Mouse (Mus musculus) adipocyte (in vitro differentiated cells): ENCODE results near the gene Fntb.
A peak's percentile ranks its signal among the peaks of the same experiment; 100 is the strongest.

Experiments used
- DNase-seq: peaks from one replicate; pipeline ENCODE4 v3.0.0-alpha.2; 2016; ENCODE audit warnings: low spot score

The Fntb gene

GRCm38 (mm10) chr12:76795350-76795749, 30.0 kb downstream of the Fntb start, which contains the start of gene Gpx2:
Gpx2 (minus strand) TSS chr12:76795554.
- no peak for DNase-seq

GRCm38 (mm10) chr12:76796938-76797539, 31.6 kb downstream of the Fntb start:
- no peak for DNase-seq

- no peak for DNase-seq
Measured at GRCm38 (mm10) chr12:76798008-76798720, 32.8 kb downstream of the Fntb start.

GRCm38 (mm10) chr12:76803028-76803427, 37.6 kb downstream of the Fntb start:
- DNase-seq, result no peak

GRCm38 (mm10) chr12:76803700-76804252, 38.4 kb downstream of the Fntb start:
- DNase-seq, result peak; percentile 72

- no peak for DNase-seq
Measured at GRCm38 (mm10) chr12:76805056-76805811, 39.8 kb downstream of the Fntb start.

GRCm38 (mm10) chr12:76807796-76808195, 42.4 kb downstream of the Fntb start:
- DNase-seq, result no peak

GRCm38 (mm10) chr12:76810491-76810890, 45.1 kb downstream of the Fntb start:
- DNase-seq, result no peak

- no peak for DNase-seq
Measured at GRCm38 (mm10) chr12:76811006-76811405, 45.6 kb downstream of the Fntb start.

- DNase-seq, result no peak
Measured at GRCm38 (mm10) chr12:76813543-76813942, 48.2 kb downstream of the Fntb start.

GRCm38 (mm10) chr12:76814120-76814519, 48.7 kb downstream of the Fntb start:
- DNase-seq, result no peak

GRCm38 (mm10) chr12:76816720-76817119, 51.3 kb downstream of the Fntb start:
- DNase-seq, result no peak

- DNase-seq, result no peak
Measured at GRCm38 (mm10) chr12:76817176-76817575, 51.8 kb downstream of the Fntb start.

GRCm38 (mm10) chr12:76818120-76818519, 52.7 kb downstream of the Fntb start:
- no peak for DNase-seq

GRCm38 (mm10) chr12:76818908-76819307, 53.5 kb downstream of the Fntb start:
- DNase-seq, result no peak

GRCm38 (mm10) chr12:76819816-76820215, 54.4 kb downstream of the Fntb start:
- no peak for DNase-seq

- peak; percentile 12 for DNase-seq
Measured at GRCm38 (mm10) chr12:76820615-76821014, 55.2 kb downstream of the Fntb start.

GRCm38 (mm10) chr12:76822002-76822650, 56.7 kb downstream of the Fntb start:
- no peak for DNase-seq

- DNase-seq, result no peak
Measured at GRCm38 (mm10) chr12:76822651-76823041, 57.3 kb downstream of the Fntb start, which contains the start of gene Rab15. Rab15 (minus strand) TSS chr12:76822908.

GRCm38 (mm10) chr12:76825283-76825682, 59.9 kb downstream of the Fntb start:
- no peak for DNase-seq

- DNase-seq, result peak; percentile 51
Measured at GRCm38 (mm10) chr12:76832704-76833103, 67.3 kb downstream of the Fntb start.
